Mouse (Mus musculus) adipose tissue, adult 10 weeks (tissue): ENCODE measurements around the gene Tmem53. TPM values are rescaled to one million over a fixed set of nuclear protein-coding genes. Genes with fewer than 3 reads are reported as not detected.

Experiments
- polyA plus RNA-seq: library from polyadenylated mRNA; stranded (reverse); fragments of 350-450 nt; fragmentation: Illumina TruSeq; extraction: RNeasy Lipid Tissue Mini Kit (QIAGEN cat#74804); gene quantifications from one replicate; pipeline ENCODE4 v1.2.3, GENCODE M21; 2014; ENCODE audit warnings: low read depth, low replicate concordance

The Tmem53 gene
- polyA plus RNA-seq, result 36.8 TPM

GRCm38 (mm10) chr4:117251801-117252316, at the start of gene Tmem53, which contains the start of gene Armh1:
TSS of gene Tmem53 (plus strand) at chr4:117251951.
TSS of gene Armh1 (minus strand) at chr4:117252125.

Other genes with a start within 250 kb of the Tmem53 start
- gene Eif2b3, start 232.5 kb upstream of the Tmem53 start, polyA plus RNA-seq, result 23.1 TPM
- 31.8 TPM for gene Ptch2, start 155.9 kb upstream of the Tmem53 start, polyA plus RNA-seq
- gene Btbd19, start 126.2 kb upstream of the Tmem53 start, polyA plus RNA-seq, result 7.9 TPM
- 11.7 TPM for gene Tctex1d4, start 125.2 kb upstream of the Tmem53 start, polyA plus RNA-seq
- gene Plk3, start 118.0 kb upstream of the Tmem53 start, polyA plus RNA-seq, result 6.5 TPM
- 970 TPM for gene Rps8, start 95.7 kb upstream of the Tmem53 start, polyA plus RNA-seq
- 6.8 TPM for gene Kif2c, start 69.3 kb upstream of the Tmem53 start, polyA plus RNA-seq
- gene Armh1, start 174 bp downstream of the Tmem53 start, polyA plus RNA-seq, result 2.7 TPM
- 69.6 TPM for gene Rnf220, start 245.1 kb downstream of the Tmem53 start, polyA plus RNA-seq